Mouse (Mus musculus): ENCODE results near the gene Rad9b.

Gene Rad9b

GRCm38 (mm10) chr5:122312942-122313684 lies 40.9 kb downstream of the Rad9b start:
- no peak for DNase-seq (ENCODE audit: low read depth)

GRCm38 (mm10) chr5:122312346-122312745 lies 41.7 kb downstream of the Rad9b start:
- DNase-seq (ENCODE audit: low read depth): no peak

- DNase-seq (ENCODE audit: low read depth): no peak
Measured at GRCm38 (mm10) chr5:122311692-122312091, 42.3 kb downstream of the Rad9b start.

GRCm38 (mm10) chr5:122310699-122311098 lies 43.3 kb downstream of the Rad9b start:
- DNase-seq (ENCODE audit: low read depth): no peak

GRCm38 (mm10) chr5:122306536-122306935 lies 47.5 kb downstream of the Rad9b start:
- no peak for DNase-seq (ENCODE audit: low read depth)

GRCm38 (mm10) chr5:122305472-122305871 lies 48.6 kb downstream of the Rad9b start:
- no peak for DNase-seq (ENCODE audit: low read depth)

GRCm38 (mm10) chr5:122304541-122304940 lies 49.5 kb downstream of the Rad9b start:
- DNase-seq (ENCODE audit: low read depth): no peak

GRCm38 (mm10) chr5:122303937-122304336 lies 50.1 kb downstream of the Rad9b start:
- no peak for DNase-seq (ENCODE audit: low read depth)

- DNase-seq (ENCODE audit: low read depth): no peak
Measured at GRCm38 (mm10) chr5:122302810-122303745, 51.0 kb downstream of the Rad9b start.

GRCm38 (mm10) chr5:122300071-122300518 lies 53.9 kb downstream of the Rad9b start:
- DNase-seq (ENCODE audit: low read depth): no peak

- DNase-seq (ENCODE audit: low read depth): no peak
Measured at GRCm38 (mm10) chr5:122295113-122295935, 58.7 kb downstream of the Rad9b start.

- DNase-seq (ENCODE audit: low read depth): no peak
Measured at GRCm38 (mm10) chr5:122294219-122294735, 59.8 kb downstream of the Rad9b start.

GRCm38 (mm10) chr5:122293131-122293530 lies 60.9 kb downstream of the Rad9b start:
- DNase-seq (ENCODE audit: low read depth): no peak

- DNase-seq (ENCODE audit: low read depth): no peak
Measured at GRCm38 (mm10) chr5:122291553-122292339, 62.3 kb downstream of the Rad9b start.

- peak; percentile 63 for DNase-seq (ENCODE audit: low read depth)
Measured at GRCm38 (mm10) chr5:122291149-122291548, 62.9 kb downstream of the Rad9b start.

- DNase-seq (ENCODE audit: low read depth): no peak
Measured at GRCm38 (mm10) chr5:122288147-122288811, 65.8 kb downstream of the Rad9b start.

GRCm38 (mm10) chr5:122287026-122287425 lies 67.0 kb downstream of the Rad9b start:
- DNase-seq (ENCODE audit: low read depth): no peak

- DNase-seq (ENCODE audit: low read depth): no peak
Measured at GRCm38 (mm10) chr5:122286191-122286590, 67.8 kb downstream of the Rad9b start.

- no peak for DNase-seq (ENCODE audit: low read depth)
Measured at GRCm38 (mm10) chr5:122285767-122286150, 68.3 kb downstream of the Rad9b start.

GRCm38 (mm10) chr5:122285029-122285766 lies 68.8 kb downstream of the Rad9b start:
- no peak for DNase-seq (ENCODE audit: low read depth)

Measured in c-Kit-positive CD71-positive TER-119-negative erythroid progenitor cells, embryonic 14.5 days (primary cell).